Mouse (Mus musculus) E14TG2a.4 (cell line): Measurements from ENCODE around the gene Ndufc2.

Experiments
- CTCF ChIP-seq: conservative IDR thresholded peaks from 2 replicates; pipeline ENCODE4 v1.5.1; 2014; ENCODE audit warnings: low read length
- NANOG ChIP-seq: IDR thresholded peaks from 2 replicates; pipeline ENCODE4 v1.6.1; 2014; ENCODE audit warnings: borderline replicate concordance, low read length, mixed read lengths
- POU5F1 ChIP-seq: IDR thresholded peaks from 2 replicates; pipeline ENCODE4 v1.6.1; 2014; ENCODE audit warnings: low read length, borderline replicate concordance

DNA sequence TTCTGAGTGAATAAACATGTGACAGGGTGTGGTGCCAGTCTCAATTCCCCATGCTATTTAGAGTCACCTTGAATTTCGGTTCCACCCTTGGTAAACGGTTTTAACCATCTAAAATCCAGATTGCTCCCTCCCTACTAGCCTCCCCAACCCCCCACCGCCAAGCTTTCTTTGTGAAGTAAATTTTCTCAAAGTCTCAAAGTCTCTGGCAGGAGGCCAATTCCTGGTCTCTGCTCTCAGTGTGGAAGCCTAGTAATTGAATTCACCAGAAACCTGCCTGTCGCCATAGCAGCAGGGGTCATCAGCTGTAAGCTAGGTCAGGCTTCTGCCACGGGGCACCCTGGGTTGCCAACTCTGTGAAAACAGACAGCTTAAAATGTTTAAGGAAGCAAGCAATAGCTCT lies 29.9 kb downstream of the Ndufc2 start:
- TF ChIP-seq CTCF = no peak
- no peak for TF ChIP-seq NANOG
- no peak for TF ChIP-seq POU5F1
